Mouse (Mus musculus) bone marrow, adult 2 months (tissue): ENCODE measurements around the gene Tmcc3. TPM values are rescaled to one million over a fixed set of nuclear protein-coding genes. Genes with fewer than 3 reads are reported as not detected.

Source experiments
- H3K27ac ChIP-seq: fragments of 200-500 bp; 2 replicates; pipeline ENCODE4 v1.5.1; 2012; ENCODE audit warnings: low read depth, mild to moderate bottlenecking, control low read depth, inconsistent platforms, low read length; ENCODE audit not compliant: control insufficient read depth, poor library complexity, insufficient read depth
- H3K4me1 ChIP-seq: fragments of 200-500 bp; 2 replicates; pipeline ENCODE4 v1.6.1; 2011; ENCODE audit warnings: low read length; ENCODE audit not compliant: control insufficient read depth, insufficient read depth
- H3K4me3 ChIP-seq: fragments of 200-500 bp; replicated peaks from 2 replicates; pipeline ENCODE3; 2011; ENCODE audit warnings: mild to moderate bottlenecking, low read depth, low read length, control low read depth; ENCODE audit not compliant: control insufficient read depth
- CTCF ChIP-seq: fragments of 200-500 bp; IDR thresholded peaks from 2 replicates; pipeline ENCODE4 v1.5.1; 2011; ENCODE audit warnings: low read length, control low read depth; ENCODE audit not compliant: control insufficient read depth, insufficient read depth
- POLR2A ChIP-seq: fragments of 200-500 bp; IDR thresholded peaks from 2 replicates; pipeline ENCODE4 v1.6.1; 2011; ENCODE audit warnings: low read depth, mild to moderate bottlenecking, control low read depth, low read length, borderline replicate concordance; ENCODE audit not compliant: control insufficient read depth
- WGBS: fragments of 180-500 bp; shearing (Covaris S2); methylation state at CpG from one replicate; pipeline ENCODE4 v1.1.7; 2018; 5-methylcytosine and 5-hydroxymethylcytosine counted together
- polyA plus RNA-seq: library from polyadenylated mRNA; stranded (reverse); fragments of >200 nt; gene quantifications from 2 replicates; pipeline ENCODE4 v1.2.4, GENCODE M21; 2011; ENCODE audit warnings: low replicate concordance; ENCODE audit not compliant: missing spikeins, insufficient read depth, insufficient read length

The Tmcc3 gene
- polyA plus RNA-seq, 1 experiment, result 5.9 TPM

- Histone ChIP-seq H3K27ac (no peak overlapping the region), H3K4me3 (peak overlapping the region; percentile 71), H3K4me1 (peaks cover 2% of the 10 kb centered on the region; the same call in 1 of the 2 replicates)
- WGBS, result 25% methylated on average over 22 of the region's 22 CpGs
- TF ChIP-seq CTCF, result peak; percentile 69
- no peak for TF ChIP-seq POLR2A
These were observed 96.8 kb downstream of the Tmcc3 start for GRCm38 (mm10) chr10:94408356-94409146.

DNA sequence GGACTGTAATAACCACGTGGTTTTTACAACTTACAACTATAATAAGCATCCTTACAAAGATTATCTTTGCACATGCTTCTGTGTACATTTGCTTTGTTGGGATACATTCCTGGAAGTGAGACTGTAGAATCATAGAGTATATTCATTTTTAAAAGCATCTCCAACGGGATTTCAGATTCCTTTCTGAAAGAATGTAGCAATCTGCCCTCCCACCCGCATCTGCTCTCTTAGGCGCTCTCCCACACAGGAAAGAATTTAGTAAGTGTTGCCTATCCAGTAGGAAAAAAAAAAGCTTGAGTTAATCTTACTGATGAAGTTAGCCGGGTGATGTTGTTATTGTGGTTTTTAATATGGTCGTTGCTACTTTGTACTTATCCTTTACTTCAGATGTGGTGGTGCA is 97.9 kb downstream of the Tmcc3 start:
- WGBS, result 62% methylated on average over 6 of the region's 6 CpGs
- no peak overlapping the region for H3K27ac ChIP-seq
- H3K4me1 ChIP-seq, result peaks cover 2% of the 10 kb centered on the region; the same call in 1 of the 2 replicates
- H3K4me3 ChIP-seq, result no peak overlapping the region
- no peak for TF ChIP-seq POLR2A
- TF ChIP-seq CTCF, result no peak

DNA sequence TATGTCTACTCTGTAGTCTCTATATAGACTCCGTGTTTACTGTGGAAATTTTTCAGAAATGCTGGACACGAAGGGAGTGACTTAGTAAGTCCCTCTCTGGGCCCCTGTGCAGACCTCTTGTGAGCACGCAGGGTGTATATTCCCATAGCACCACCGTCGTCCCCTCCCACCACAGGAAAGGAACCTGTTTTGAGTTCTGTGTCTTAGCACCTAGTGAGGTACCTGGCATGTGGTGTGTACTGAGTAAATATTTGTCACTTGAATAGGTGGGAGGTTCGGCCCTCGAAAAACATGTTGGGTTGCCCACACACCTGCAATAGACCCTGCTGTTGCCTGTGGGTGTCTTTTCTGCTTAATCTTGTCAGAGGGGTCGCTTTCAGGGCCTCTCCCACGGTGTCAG is 99.8 kb downstream of the Tmcc3 start:
- TF ChIP-seq CTCF (no peak), POLR2A (no peak)
- no peak overlapping the region for H3K27ac ChIP-seq
- H3K4me1 ChIP-seq, result peaks cover 3% of the 10 kb centered on the region; the same call in 1 of the 2 replicates
- WGBS, result 83% methylated on average over 9 of the region's 9 CpGs
- H3K4me3 ChIP-seq, result no peak overlapping the region

GRCm38 (mm10) chr10:94413770-94414651 is 102.3 kb downstream of the Tmcc3 start:
- Histone ChIP-seq H3K4me3 (no peak overlapping the region), H3K4me1 (peaks cover 1% of the 10 kb centered on the region; the same call in 1 of the 2 replicates), H3K27ac (no peak overlapping the region)
- 74% methylated on average over 8 of the region's 8 CpGs for WGBS
- TF ChIP-seq POLR2A, result no peak
- no peak for TF ChIP-seq CTCF

DNA sequence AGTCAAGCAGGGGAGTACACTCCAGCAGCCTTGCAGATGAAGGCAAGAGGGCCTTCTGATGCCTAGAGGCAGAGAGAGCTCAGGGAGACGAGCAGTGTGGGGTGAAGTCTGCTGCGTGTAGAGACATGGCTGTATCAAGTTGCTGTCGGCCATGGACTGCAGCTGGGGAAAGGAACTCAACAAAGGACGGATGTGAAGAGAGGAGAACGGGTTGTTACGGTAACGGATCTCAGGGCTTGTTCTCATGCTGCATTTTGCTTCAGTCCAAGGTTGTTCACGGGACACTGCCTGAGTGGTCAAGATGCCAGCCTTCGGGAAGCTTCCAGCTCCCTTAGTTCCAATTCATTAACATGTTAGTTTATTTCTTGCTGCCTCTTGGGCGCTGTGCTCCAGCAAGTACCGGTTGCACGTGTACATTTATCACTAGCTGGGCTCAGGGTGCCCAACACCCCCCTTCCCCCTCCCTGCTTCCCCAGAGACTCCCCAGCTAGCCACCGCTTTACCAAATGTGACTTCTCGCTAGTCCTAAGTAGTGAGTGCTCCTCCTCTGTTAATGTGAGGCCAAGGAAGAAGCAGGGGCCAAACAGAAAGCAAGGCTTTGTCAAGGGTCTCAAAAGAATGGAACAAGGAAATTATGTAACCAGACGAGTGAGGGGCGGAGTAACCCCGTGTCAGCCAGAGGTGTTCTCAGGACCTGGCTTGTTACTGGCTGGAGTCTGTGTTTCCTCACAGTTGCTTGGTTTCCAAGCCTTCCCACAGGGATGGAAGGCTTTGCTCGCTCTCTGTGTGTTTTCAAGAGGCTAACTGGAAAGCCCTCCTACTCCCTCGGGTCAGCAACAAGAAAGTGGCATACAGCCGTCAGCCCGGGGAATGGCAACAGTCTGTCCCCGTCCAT is 104.4 kb downstream of the Tmcc3 start:
- WGBS, result 19% methylated on average over 22 of the region's 22 CpGs
- no peak overlapping the region for H3K4me3 ChIP-seq
- H3K27ac ChIP-seq, result no peak overlapping the region
- peaks cover 1% of the 10 kb centered on the region; the same call in 1 of the 2 replicates for H3K4me1 ChIP-seq
- TF ChIP-seq POLR2A (no peak), CTCF (no peak)

- no peak overlapping the region for H3K4me3 ChIP-seq
- H3K4me1 ChIP-seq, result peaks cover 1% of the 10 kb centered on the region; the same call in 1 of the 2 replicates
- WGBS, result 3% methylated on average over 4 of the region's 4 CpGs
- no peak for TF ChIP-seq CTCF
- TF ChIP-seq POLR2A, result no peak
- no peak overlapping the region for H3K27ac ChIP-seq
These were observed 105.9 kb downstream of the Tmcc3 start for GRCm38 (mm10) chr10:94417643-94418042.

DNA sequence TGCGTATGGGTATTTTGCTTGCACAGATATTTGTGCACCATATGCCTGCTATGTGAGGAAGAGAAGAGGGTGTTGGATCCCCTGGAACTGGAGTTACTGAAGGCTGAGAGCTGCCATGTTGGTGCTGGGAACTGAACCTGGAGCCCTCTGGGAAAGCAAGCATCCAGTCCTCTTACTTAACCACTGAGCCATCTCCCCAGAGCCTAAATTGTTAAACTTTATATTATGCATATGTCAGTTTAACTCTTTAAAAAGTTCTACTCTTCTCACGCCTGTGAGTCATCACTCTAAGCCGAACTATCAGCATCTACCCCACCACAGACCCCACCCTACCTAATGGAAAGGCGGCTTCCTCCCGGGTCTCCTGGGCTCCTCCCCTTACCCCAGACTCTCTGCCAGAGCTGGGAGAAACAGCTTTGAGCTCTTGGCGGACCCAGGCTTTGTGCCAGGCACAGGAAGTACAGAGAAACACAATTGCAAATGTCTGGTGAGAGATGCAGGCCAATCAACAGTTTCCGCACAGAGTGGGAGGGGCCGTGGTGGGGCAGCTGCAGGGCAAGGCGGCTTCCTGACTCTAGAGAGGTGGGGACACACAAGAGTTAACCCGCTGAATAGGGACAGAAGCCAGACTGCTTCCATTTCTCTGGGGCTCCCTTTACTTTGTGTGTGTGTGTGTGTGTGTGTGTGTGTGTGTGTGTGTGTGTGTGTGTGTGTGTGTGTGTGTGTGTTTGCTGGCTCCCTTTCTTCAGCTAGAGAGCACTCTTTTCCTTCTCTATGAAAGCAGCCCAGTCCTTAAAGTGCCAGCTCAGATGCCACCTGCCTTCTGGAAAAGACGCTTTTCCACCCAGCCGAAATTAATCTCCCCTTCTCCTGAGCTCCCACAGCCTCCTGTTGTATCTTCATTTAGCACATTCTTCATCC is 114.5 kb downstream of the Tmcc3 start:
- TF ChIP-seq POLR2A (no peak), CTCF (no peak)
- WGBS, result 19% methylated on average over 12 of the region's 12 CpGs
- no peaks in the 10 kb centered on the region for H3K4me1 ChIP-seq
- no peak overlapping the region for H3K4me3 ChIP-seq
- no peak overlapping the region; the same call in 1 of the 2 replicates for H3K27ac ChIP-seq
